Mouse (Mus musculus) MEL (cell line): ENCODE results near the gene Pou2f2. TPM values are rescaled to one million over a fixed set of nuclear protein-coding genes. Genes with fewer than 3 reads are reported as not detected.

Source experiments
- DNase-seq: peaks from one replicate; pipeline ENCODE4 v3.0.0; 2011; ENCODE audit warnings: low read depth, low spot score
- H3K27ac ChIP-seq: 2 replicates; pipeline ENCODE4 v1.5.1; 2012; ENCODE audit warnings: low read depth, mild to moderate bottlenecking, control low read depth, low read length, moderate library complexity; ENCODE audit not compliant: control insufficient read depth
- H3K27me3 ChIP-seq, 2 experiments: fragments of 150-350 bp in 1 of 2; sonication (generic) in 1 of 2; 2 replicates each; pipeline ENCODE4 v1.6.1; 2012; ENCODE audit warnings: low read length in 2 of 2, mild to moderate bottlenecking in 2 of 2, improper control_type of control experiment in 1 of 2, moderate library complexity in 1 of 2; ENCODE audit not compliant: insufficient read depth in 2 of 2, control insufficient read depth in 1 of 2
- H3K36me3 ChIP-seq, 2 experiments: 2 replicates each; pipeline ENCODE4 v1.6.1; 2012 to 2014; ENCODE audit warnings: low read length in 2 of 2, improper control_type of control experiment in 1 of 2, inconsistent platforms in 1 of 2, mild to moderate bottlenecking in 1 of 2; ENCODE audit not compliant: insufficient read depth in 2 of 2, control insufficient read depth in 1 of 2
- H3K4me1 ChIP-seq, 2 experiments: fragments of 150-350 bp in 1 of 2; sonication (generic) in 1 of 2; 2 replicates each; pipeline ENCODE4 v1.6.1; 2012; ENCODE audit warnings: low read length in 2 of 2, improper control_type of control experiment in 1 of 2, mild to moderate bottlenecking in 1 of 2; ENCODE audit not compliant: insufficient read depth in 2 of 2, control insufficient read depth in 1 of 2
- H3K4me3 ChIP-seq, 2 experiments: fragments of 150-350 bp in 1 of 2; sonication (generic) in 1 of 2; 2 replicates each; pipeline ENCODE4 v1.5.1; 2012; ENCODE audit warnings: low read depth in 2 of 2, low read length in 2 of 2, mild to moderate bottlenecking in 2 of 2, moderate library complexity in 2 of 2, control low read depth in 1 of 2, improper control_type of control experiment in 1 of 2; ENCODE audit not compliant: control insufficient read depth in 1 of 2, insufficient read depth in 1 of 2
- H3K79me2 ChIP-seq: 2 replicates; pipeline ENCODE4 v1.6.1; 2012; ENCODE audit warnings: mild to moderate bottlenecking, low read length, moderate library complexity; ENCODE audit not compliant: control insufficient read depth, poor library complexity, insufficient read depth
- H3K9ac ChIP-seq: 2 replicates; pipeline ENCODE4 v1.6.1; 2012; ENCODE audit warnings: low read depth, mild to moderate bottlenecking, control low read depth, low read length, moderate library complexity; ENCODE audit not compliant: control insufficient read depth, poor library complexity, severe bottlenecking
- H3K9me3 ChIP-seq: fragments of 150-350 bp; sonication (generic); replicated peaks from 2 replicates; pipeline ENCODE4 v1.6.1; 2012; ENCODE audit warnings: mild to moderate bottlenecking, low read length, improper control_type of control experiment, moderate library complexity; ENCODE audit not compliant: insufficient read depth
- GATA1 ChIP-seq: IDR thresholded peaks from 2 replicates; pipeline ENCODE4 v1.6.1; 2011; ENCODE audit warnings: low read depth, low read length, improper control_type of control experiment
- HCFC1 ChIP-seq: IDR thresholded peaks from 2 replicates; pipeline ENCODE4 v1.6.1; 2012; ENCODE audit warnings: low read depth, mild to moderate bottlenecking, inconsistent platforms, low read length, improper control_type of control experiment, moderate library complexity
- MAFK ChIP-seq: IDR thresholded peaks from 2 replicates; pipeline ENCODE4 v1.6.1; 2011; ENCODE audit warnings: low read depth, mild to moderate bottlenecking, low read length, improper control_type of control experiment, borderline replicate concordance
- MAX ChIP-seq: IDR thresholded peaks from 2 replicates; pipeline ENCODE4 v1.6.1; 2011; ENCODE audit warnings: low read length, improper control_type of control experiment
- MAZ ChIP-seq: IDR thresholded peaks from 2 replicates; pipeline ENCODE4 v1.6.1; 2012; ENCODE audit warnings: low read depth, mild to moderate bottlenecking, inconsistent platforms, low read length, improper control_type of control experiment
- MYB ChIP-seq: IDR thresholded peaks from 2 replicates; pipeline ENCODE4 v1.6.1; 2011; ENCODE audit warnings: mild to moderate bottlenecking, low read depth, low read length, improper control_type of control experiment
- NRF1 ChIP-seq: IDR thresholded peaks from 2 replicates; pipeline ENCODE4 v1.6.1; 2014; ENCODE audit warnings: low read depth, mild to moderate bottlenecking, inconsistent platforms, low read length, improper control_type of control experiment, moderate library complexity; ENCODE audit not compliant: poor library complexity, insufficient read depth, severe bottlenecking
- POLR2A ChIP-seq, 2 experiments: IDR thresholded peaks; 2 replicates each; pipeline ENCODE4 v1.6.1; 2011 to 2012; ENCODE audit warnings: low read length in 2 of 2, mild to moderate bottlenecking in 2 of 2, control low read depth in 1 of 2, improper control_type of control experiment in 1 of 2, low read depth in 1 of 2, moderate library complexity in 1 of 2; ENCODE audit not compliant: control insufficient read depth in 1 of 2, insufficient read depth in 1 of 2, poor library complexity in 1 of 2
- RCOR1 ChIP-seq: IDR thresholded peaks from 2 replicates; pipeline ENCODE4 v1.6.1; 2012; ENCODE audit warnings: low read depth, mild to moderate bottlenecking, inconsistent platforms, low read length, improper control_type of control experiment
- USF2 ChIP-seq, 2 experiments: IDR thresholded peaks; 2 replicates each; pipeline ENCODE4 v1.6.1; 2011 to 2012; ENCODE audit warnings: improper control_type of control experiment in 2 of 2, low read length in 2 of 2, borderline replicate concordance in 1 of 2, inconsistent platforms in 1 of 2, low read depth in 1 of 2, mild to moderate bottlenecking in 1 of 2; ENCODE audit not compliant: insufficient read depth in 1 of 2
- ZC3H11A ChIP-seq: IDR thresholded peaks from 2 replicates; pipeline ENCODE4 v1.6.1; 2012; ENCODE audit warnings: low read depth, mild to moderate bottlenecking, inconsistent platforms, low read length, improper control_type of control experiment
- ZMIZ1 ChIP-seq: IDR thresholded peaks from 2 replicates; pipeline ENCODE4 v1.6.1; 2012; ENCODE audit warnings: low read depth, mild to moderate bottlenecking, inconsistent platforms, low read length, improper control_type of control experiment, moderate library complexity
- polyA plus RNA-seq, 2 experiments: library from polyadenylated mRNA; stranded (reverse) in 1 of 2; unstranded in 1 of 2; fragments of >175 nt in 1 of 2; fragments of >200 nt in 1 of 2; gene quantifications; 2 replicates each; pipeline versions ENCODE4 v1.2.1 to v1.2.4; 2012; ENCODE audit warnings: low replicate concordance in 2 of 2, low read depth in 1 of 2; ENCODE audit not compliant: insufficient read length in 2 of 2, insufficient read depth in 1 of 2, missing spikeins in 1 of 2
- total RNA-seq: library from RNA; depleted of rRNA; stranded (reverse); fragments of 300-350 nt; gene quantifications from 2 replicates; pipeline ENCODE4 v1.2.3, GENCODE M21; 2012

Gene Pou2f2
- total and polyA plus RNA-seq, 3 experiments, result 0.73 to 6.4 TPM; not detected in 1

- TF ChIP-seq RCOR1 (peak; percentile 48), POLR2A (IDR thresholded peaks at IDR 0.05; ENCODE audit: control insufficient read depth in 1 of 2, insufficient read depth in 1 of 2, low read depth in 1 of 2, low read length in 2 of 2, poor library complexity in 1 of 2) (peak; percentile 64 to 77), ZC3H11A (no peak; the same call in 1 of the 2 replicates), ZMIZ1 (no peak; the same call in 1 of the 2 replicates), MAX (peak; percentile 19; the same call in 1 of the 2 replicates)
Measured at GRCm38 (mm10) chr7:25155469-25156157, 23.9 kb downstream of the Pou2f2 start (continued).

- Histone ChIP-seq H3K9ac (peak overlapping the region; percentile 72), H3K4me3 (peak overlapping the region; percentile 59 to 76; a peak in 3 of 4 replicates), H3K27ac (peak overlapping the region; percentile 88), H3K4me1 (peaks cover 0 to 23% of the 10 kb centered on the region in 2 experiments; a peak in 3 of 4 replicates), H3K36me3 (peaks cover 0 to 16% of the 10 kb centered on the region in 2 experiments; a peak in 2 of 4 replicates), H3K9me3 (no peaks in the 10 kb centered on the region), H3K27me3 (no peaks in the 10 kb centered on the region), H3K79me2 (no peaks in the 10 kb centered on the region)
- TF ChIP-seq USF2 (IDR thresholded peaks at IDR 0.05; ENCODE audit: borderline replicate concordance in 1 of 2, insufficient read depth in 1 of 2, low read depth in 1 of 2, low read length in 2 of 2), result no peak
- peak; percentile 58 for DNase-seq
Measured at GRCm38 (mm10) chr7:25154648-25155047, 24.9 kb downstream of the Pou2f2 start.

GRCm38 (mm10) chr7:25153841-25154240 lies 25.7 kb downstream of the Pou2f2 start:
- H3K9ac ChIP-seq, result no peak overlapping the region
- no peak overlapping the region for H3K27ac ChIP-seq

GRCm38 (mm10) chr7:25151916-25152556 lies 27.5 kb downstream of the Pou2f2 start:
- TF ChIP-seq MAFK (no peak), HCFC1 (no peak), USF2 (IDR thresholded peaks at IDR 0.05; ENCODE audit: borderline replicate concordance in 1 of 2, insufficient read depth in 1 of 2, low read depth in 1 of 2, low read length in 2 of 2) (no peak)
- Histone ChIP-seq H3K36me3 (peaks cover 0 to 16% of the 10 kb centered on the region in 2 experiments; a peak in 2 of 4 replicates), H3K4me1 (peaks cover 0 to 20% of the 10 kb centered on the region in 2 experiments; a peak in 3 of 4 replicates), H3K9ac (no peak overlapping the region), H3K9me3 (no peaks in the 10 kb centered on the region), H3K27me3 (no peaks in the 10 kb centered on the region), H3K4me3 (no peak overlapping the region), H3K27ac (no peak overlapping the region), H3K79me2 (no peaks in the 10 kb centered on the region)
- DNase-seq, result no peak

More at GRCm38 (mm10) chr7:25153841-25154240, 25.7 kb downstream of the Pou2f2 start:
- Histone ChIP-seq H3K79me2 (no peaks in the 10 kb centered on the region), H3K4me3 (no peak overlapping the region), H3K4me1 (peaks cover 0 to 23% of the 10 kb centered on the region in 2 experiments; a peak in 3 of 4 replicates), H3K9me3 (no peaks in the 10 kb centered on the region), H3K36me3 (peaks cover 0 to 16% of the 10 kb centered on the region in 2 experiments; a peak in 2 of 4 replicates), H3K27me3 (no peaks in the 10 kb centered on the region)
- TF ChIP-seq MAZ (no peak), MYB (no peak), NRF1 (no peak), GATA1 (no peak)
- DNase-seq, result no peak
